Mouse (Mus musculus): Measurements from ENCODE around the gene Naa80. TPM values are rescaled to one million over a fixed set of nuclear protein-coding genes. Genes with fewer than 3 reads are reported as not detected.

Naa80 gene
- total RNA-seq, 1 experiment = 7.3 TPM

DNA sequence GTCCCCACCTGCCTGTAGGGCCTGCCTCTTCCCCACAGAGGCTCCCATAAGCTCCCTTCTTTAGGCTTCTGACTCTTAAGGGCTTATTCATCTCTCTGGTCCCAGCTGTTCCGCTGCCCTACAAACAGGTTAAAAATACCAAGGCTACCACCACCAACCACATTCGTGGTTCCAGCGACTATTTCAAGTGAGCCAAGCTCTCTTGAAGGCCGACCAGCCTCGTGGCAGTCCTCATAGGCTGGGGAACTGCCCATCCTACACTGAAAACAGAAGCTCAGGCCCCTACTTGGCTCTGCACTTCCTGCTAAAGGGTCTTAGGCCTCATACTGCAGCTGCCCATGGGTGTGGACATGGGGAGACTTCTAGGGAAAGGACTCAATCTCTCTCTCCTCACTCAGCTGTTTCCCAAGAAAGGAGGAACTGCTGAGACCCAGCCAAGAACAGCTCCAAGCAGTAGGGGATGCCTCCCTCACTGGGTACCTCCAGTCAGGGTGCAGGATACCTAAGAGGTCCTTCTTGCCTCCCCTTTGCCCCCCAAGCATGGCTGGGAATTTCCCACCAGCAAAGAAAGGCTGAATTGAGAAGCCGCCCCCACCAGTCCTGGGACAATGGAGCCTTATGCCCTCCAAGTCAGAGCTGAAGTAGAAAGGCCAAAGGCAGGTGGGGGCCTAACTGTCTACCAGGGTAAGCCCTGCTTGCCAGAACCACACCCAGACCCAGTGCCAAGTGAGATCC is 32.9 kb downstream of the Naa80 start:
- Histone ChIP-seq H3K4me3 (ENCODE audit: insufficient read depth in 1 of 2, low read depth in 1 of 2, low read length in 2 of 2, poor library complexity in 1 of 2, severe bottlenecking in 1 of 2) (peak overlapping the region; percentile 51 to 59; a peak in 2 of 4 replicates), H3K9me3 (ENCODE audit: control insufficient read depth, insufficient read depth, low read depth, low read length) (no peaks in the 10 kb centered on the region), H3K4me1 (ENCODE audit: control insufficient read depth in 2 of 2, insufficient read depth in 2 of 2, low read length in 2 of 2, poor library complexity in 1 of 2) (peaks cover 4 to 38% of the 10 kb centered on the region in 2 experiments; a peak in 3 of 4 replicates), H3K27ac (ENCODE audit: insufficient read depth, low read depth, low read length, poor library complexity, severe bottlenecking) (no peak overlapping the region), H3K36me3 (ENCODE audit: control insufficient read depth, insufficient read depth, low read length, poor library complexity, severe bottlenecking) (peaks cover 21% of the 10 kb centered on the region), H3K9ac (ENCODE audit: insufficient read depth, low read depth, low read length, poor library complexity, severe bottlenecking) (0 out of 2 replicates have a peak overlapping the region, but pooled peaks have one; percentile 65)
- TF ChIP-seq ZNF384 (IDR thresholded peaks at IDR 0.05; ENCODE audit: low read depth, low read length) = no peak
- no peak for TF ChIP-seq CHD2 (IDR thresholded peaks at IDR 0.05; ENCODE audit: low read depth, low read length)
- TF ChIP-seq MAFK (IDR thresholded peaks at IDR 0.05; ENCODE audit: insufficient read depth, low read depth, low read length) = no peak
- no peak for TF ChIP-seq ZC3H11A (IDR thresholded peaks at IDR 0.05; ENCODE audit: borderline replicate concordance, low read depth, low read length)
- TF ChIP-seq HCFC1 (IDR thresholded peaks at IDR 0.05; ENCODE audit: borderline replicate concordance, insufficient read depth, low read length) = no peak
- in situ Hi-C loops (cut with MboI; ENCODE audit: low sequenced_read_pairs in 2 of 2, unreplicated experiment in 2 of 2) = no loop called here
- DNase-seq (ENCODE audit: low read depth, low spot score) = no peak

DNA sequence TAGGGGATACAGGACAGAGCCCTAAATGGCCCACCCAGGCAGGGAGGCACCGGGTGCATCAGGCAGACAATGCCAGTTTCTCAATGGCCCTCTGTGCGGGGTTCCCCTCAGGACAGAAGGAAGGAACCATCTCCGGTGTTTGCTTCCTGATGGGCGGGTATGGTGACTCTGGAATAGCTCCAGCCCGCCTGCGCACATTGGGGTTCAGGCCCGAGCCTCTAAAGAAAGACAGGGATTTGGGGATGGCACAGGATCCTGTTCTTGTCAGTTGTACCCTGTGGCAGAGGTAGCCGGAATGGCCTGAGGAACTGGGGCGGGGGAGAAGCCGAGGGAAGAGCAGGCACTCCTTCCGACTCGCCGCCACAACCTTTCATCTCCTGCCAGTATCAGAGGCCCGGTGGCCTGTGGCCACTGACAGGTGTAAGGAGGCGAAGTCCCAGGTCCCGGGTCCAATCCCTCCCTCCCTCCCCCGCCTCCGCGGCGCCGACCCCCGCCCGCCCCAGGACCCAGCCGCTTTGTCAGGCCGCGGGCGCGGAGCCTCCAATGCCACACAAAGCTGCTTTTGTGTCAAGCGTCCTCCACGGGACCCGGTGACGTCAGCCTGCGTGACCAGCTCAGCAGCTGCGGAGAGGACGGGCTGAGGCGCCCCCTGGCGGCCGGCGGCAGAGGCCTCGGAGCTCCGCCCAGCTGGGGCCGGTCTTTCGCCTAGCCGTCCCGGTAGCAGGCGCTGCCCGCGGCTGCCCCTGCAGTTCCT is 33.7 kb downstream of the Naa80 start:
- no peaks in the 10 kb centered on the region for H3K9me3 ChIP-seq (ENCODE audit: control insufficient read depth, insufficient read depth, low read depth, low read length)
- in situ Hi-C loops (cut with MboI; ENCODE audit: low sequenced_read_pairs in 2 of 2, unreplicated experiment in 2 of 2) = no loop called here
- no peak overlapping the region for H3K27ac ChIP-seq (ENCODE audit: insufficient read depth, low read depth, low read length, poor library complexity, severe bottlenecking)
- H3K36me3 ChIP-seq (ENCODE audit: control insufficient read depth, insufficient read depth, low read length, poor library complexity, severe bottlenecking) = peaks cover 26% of the 10 kb centered on the region
- peaks cover 2 to 32% of the 10 kb centered on the region in 2 experiments; a peak in 3 of 4 replicates for H3K4me1 ChIP-seq (ENCODE audit: control insufficient read depth in 2 of 2, insufficient read depth in 2 of 2, low read length in 2 of 2, poor library complexity in 1 of 2)
- peak; percentile 87 for DNase-seq (ENCODE audit: low read depth, low spot score)
- H3K4me3 ChIP-seq (ENCODE audit: insufficient read depth in 1 of 2, low read depth in 1 of 2, low read length in 2 of 2, poor library complexity in 1 of 2, severe bottlenecking in 1 of 2) = peak overlapping the region; percentile 51 to 59
- TF ChIP-seq MAFK (IDR thresholded peaks at IDR 0.05; ENCODE audit: insufficient read depth, low read depth, low read length) (0 out of 2 replicates have a peak, but pooled peaks have one; percentile 20), CHD2 (IDR thresholded peaks at IDR 0.05; ENCODE audit: low read depth, low read length) (no peak)
- H3K9ac ChIP-seq (ENCODE audit: insufficient read depth, low read depth, low read length, poor library complexity, severe bottlenecking) = peak overlapping the region; percentile 65

DNA sequence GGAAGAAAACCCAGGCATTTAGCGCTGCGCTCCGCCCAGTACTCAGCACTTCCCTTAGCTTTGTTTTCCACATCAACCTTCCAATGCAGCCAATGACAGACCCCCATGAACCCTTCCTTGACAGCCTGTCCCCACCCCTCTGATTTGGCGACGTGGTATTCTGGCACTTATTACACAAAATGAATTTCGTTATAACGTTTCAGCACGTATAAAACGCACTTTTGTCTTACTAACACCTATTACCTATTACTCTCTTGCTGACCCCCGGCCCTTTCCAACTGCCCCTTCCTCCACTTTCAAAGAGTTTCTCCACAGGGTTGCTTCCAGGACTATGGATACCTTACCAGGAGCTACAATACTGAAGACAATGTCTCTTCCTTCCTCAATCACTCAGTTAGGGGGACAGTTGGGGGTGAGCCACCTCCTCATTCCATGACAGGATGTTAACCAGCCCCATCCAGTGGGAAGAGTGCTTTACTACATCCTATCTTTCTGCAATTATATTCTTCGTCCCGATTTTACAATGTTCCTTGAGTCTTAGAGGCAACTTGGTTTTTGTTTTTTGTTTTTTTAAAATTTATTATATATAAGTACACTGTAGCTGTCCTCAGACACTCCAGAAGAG is 34.4 kb downstream of the Naa80 start:
- no peak for DNase-seq (ENCODE audit: low read depth, low spot score)
- Histone ChIP-seq H3K4me1 (ENCODE audit: control insufficient read depth in 2 of 2, insufficient read depth in 2 of 2, low read length in 2 of 2, poor library complexity in 1 of 2) (peaks cover 1 to 32% of the 10 kb centered on the region in 2 experiments; a peak in 3 of 4 replicates), H3K9me3 (ENCODE audit: control insufficient read depth, insufficient read depth, low read depth, low read length) (no peaks in the 10 kb centered on the region), H3K36me3 (ENCODE audit: control insufficient read depth, insufficient read depth, low read length, poor library complexity, severe bottlenecking) (peaks cover 29% of the 10 kb centered on the region), H3K27ac (ENCODE audit: insufficient read depth, low read depth, low read length, poor library complexity, severe bottlenecking) (no peak overlapping the region; the same call in 1 of the 2 replicates), H3K9ac (ENCODE audit: insufficient read depth, low read depth, low read length, poor library complexity, severe bottlenecking) (no peak overlapping the region), H3K4me3 (ENCODE audit: insufficient read depth in 1 of 2, low read depth in 1 of 2, low read length in 2 of 2, poor library complexity in 1 of 2, severe bottlenecking in 1 of 2) (0 out of 4 replicates have a peak overlapping the region, but pooled peaks of 1 of the 2 experiments have one; percentile 15)
- in situ Hi-C loops (cut with MboI; ENCODE audit: low sequenced_read_pairs in 2 of 2, unreplicated experiment in 2 of 2) = no loop called here
- TF ChIP-seq ZC3H11A (IDR thresholded peaks at IDR 0.05; ENCODE audit: borderline replicate concordance, low read depth, low read length) (no peak), MAFK (IDR thresholded peaks at IDR 0.05; ENCODE audit: insufficient read depth, low read depth, low read length) (no peak), HCFC1 (IDR thresholded peaks at IDR 0.05; ENCODE audit: borderline replicate concordance, insufficient read depth, low read length) (no peak), ZNF384 (IDR thresholded peaks at IDR 0.05; ENCODE audit: low read depth, low read length) (no peak), CHD2 (IDR thresholded peaks at IDR 0.05; ENCODE audit: low read depth, low read length) (no peak)

DNA sequence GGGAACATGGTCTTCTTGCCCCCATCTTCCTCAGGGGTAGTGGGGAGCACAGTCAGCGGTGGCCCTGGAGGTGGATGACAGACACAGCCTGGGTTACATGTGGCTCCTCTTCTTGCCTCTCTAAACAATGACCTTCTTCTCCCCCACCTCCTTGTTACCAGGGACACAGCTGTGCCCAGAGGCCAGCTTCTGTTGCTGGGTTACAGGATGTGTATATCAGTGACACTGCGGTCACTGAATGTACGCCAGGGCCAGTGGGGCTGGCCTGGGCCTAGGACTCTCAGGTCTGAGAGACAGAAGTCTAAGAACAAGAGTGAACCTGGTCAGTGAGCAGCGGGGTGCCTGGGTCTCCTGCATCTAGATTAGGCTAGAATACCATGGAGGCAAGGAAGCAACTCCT is 36.3 kb downstream of the Naa80 start:
- Histone ChIP-seq H3K4me1 (ENCODE audit: control insufficient read depth in 2 of 2, insufficient read depth in 2 of 2, low read length in 2 of 2, poor library complexity in 1 of 2) (peaks cover 1 to 18% of the 10 kb centered on the region in 2 experiments; a peak in 3 of 4 replicates), H3K4me3 (ENCODE audit: insufficient read depth in 1 of 2, low read depth in 1 of 2, low read length in 2 of 2, poor library complexity in 1 of 2, severe bottlenecking in 1 of 2) (no peak overlapping the region), H3K9me3 (ENCODE audit: control insufficient read depth, insufficient read depth, low read depth, low read length) (no peaks in the 10 kb centered on the region), H3K27ac (ENCODE audit: insufficient read depth, low read depth, low read length, poor library complexity, severe bottlenecking) (no peak overlapping the region), H3K9ac (ENCODE audit: insufficient read depth, low read depth, low read length, poor library complexity, severe bottlenecking) (no peak overlapping the region), H3K36me3 (ENCODE audit: control insufficient read depth, insufficient read depth, low read length, poor library complexity, severe bottlenecking) (peaks cover 48% of the 10 kb centered on the region)
- TF ChIP-seq ZC3H11A (IDR thresholded peaks at IDR 0.05; ENCODE audit: borderline replicate concordance, low read depth, low read length) = no peak
- no peak for TF ChIP-seq HCFC1 (IDR thresholded peaks at IDR 0.05; ENCODE audit: borderline replicate concordance, insufficient read depth, low read length)
- TF ChIP-seq ZNF384 (IDR thresholded peaks at IDR 0.05; ENCODE audit: low read depth, low read length) = no peak
- no peak for TF ChIP-seq CHD2 (IDR thresholded peaks at IDR 0.05; ENCODE audit: low read depth, low read length)
- no peak for TF ChIP-seq MAFK (IDR thresholded peaks at IDR 0.05; ENCODE audit: insufficient read depth, low read depth, low read length)
- in situ Hi-C loops (cut with MboI; ENCODE audit: low sequenced_read_pairs in 2 of 2, unreplicated experiment in 2 of 2) = no loop called here
- DNase-seq (ENCODE audit: low read depth, low spot score) = no peak

Data from ES-E14 (cell line).